In genomic region chr14:20673735-20674063, GRCm38 (mm10) we compare ENCODE assay signal across 8 mouse cellular contexts. TPM values are rescaled to one million over a fixed set of nuclear protein-coding genes. Genes with fewer than 3 reads are reported as not detected.
DNase-seq lines count a peak whose midpoint lies in the region; ATAC-seq and TF ChIP-seq lines count a peak whose summit lies in the region.

No protein-coding gene starts in this region.

- no peak for TF ChIP-seq POLR2A in bone marrow macrophage, adult 2 months (IDR thresholded peaks at IDR 0.05; ENCODE audit: borderline replicate concordance, low read depth, low read length)

- peak overlapping the region; percentile 48 for H3K9ac ChIP-seq in lung, embryonic 14.5 days
- H3K9ac ChIP-seq in liver, postnatal 0 days (replicated peaks), result peak overlapping the region; percentile 35; the same call in 1 of the 2 replicates
- no peak overlapping the region for H3K9ac ChIP-seq in stomach, embryonic 15.5 days

- no peak for TF ChIP-seq CTCF in lung, embryonic 14.5 days (IDR thresholded peaks at IDR 0.05; ENCODE audit: low read depth)
- TF ChIP-seq CTCF in bone marrow macrophage, adult 2 months (IDR thresholded peaks at IDR 0.05; ENCODE audit: low read depth, low read length), result no peak
- no peak for TF ChIP-seq CTCF in liver, postnatal 0 days (IDR thresholded peaks at IDR 0.05; ENCODE audit: low read depth)

- no peaks in the 10 kb centered on the region for H3K9me3 ChIP-seq in lung, embryonic 14.5 days (ENCODE audit: low read depth, low read length)
- H3K9me3 ChIP-seq in liver, postnatal 0 days (ENCODE audit: low read length), result no peaks in the 10 kb centered on the region
- no peaks in the 10 kb centered on the region for H3K9me3 ChIP-seq in stomach, embryonic 15.5 days

- H3K4me2 ChIP-seq in lung, embryonic 14.5 days, result peak overlapping the region; percentile 68
- peak overlapping the region; percentile 70 for H3K4me2 ChIP-seq in liver, postnatal 0 days (ENCODE audit: low read depth, low read length)
- H3K4me2 ChIP-seq in stomach, embryonic 15.5 days, result peak overlapping the region; percentile 59

- DNase-seq in lung, embryonic 14.5 days, result no peak
- no peak for DNase-seq in lung, postnatal 10 days
- peak; percentile 69 for DNase-seq in kidney, adult 18-20 months
- peak; percentile 71 for DNase-seq in liver, postnatal 0 days
- DNase-seq in gastrocnemius, postnatal 25 days, result no peak

- peaks cover 33% of the 10 kb centered on the region for H3K36me3 ChIP-seq in lung, embryonic 14.5 days (ENCODE audit: insufficient read depth)
- H3K36me3 ChIP-seq in liver, postnatal 0 days (replicated peaks; ENCODE audit: insufficient read depth, low read length), result peaks cover 20% of the 10 kb centered on the region
- peaks cover 22% of the 10 kb centered on the region for H3K36me3 ChIP-seq in stomach, embryonic 15.5 days

- H3K4me3 ChIP-seq in lung, embryonic 14.5 days (ENCODE audit: low read depth, low read length), result peak overlapping the region; percentile 63
- peak overlapping the region; percentile 36 for H3K4me3 ChIP-seq in bone marrow macrophage, adult 2 months (ENCODE audit: insufficient read depth, low read length)
- H3K4me3 ChIP-seq in liver, postnatal 0 days (ENCODE audit: low read depth, low read length), result peak overlapping the region; percentile 94
- H3K4me3 ChIP-seq in stomach, embryonic 15.5 days (replicated peaks), result peak overlapping the region; percentile 77

- H3K27me3 ChIP-seq in lung, embryonic 14.5 days (ENCODE audit: insufficient read depth, low read length), result no peaks in the 10 kb centered on the region
- H3K27me3 ChIP-seq in liver, postnatal 0 days (ENCODE audit: insufficient read depth, low read length), result no peaks in the 10 kb centered on the region
- H3K27me3 ChIP-seq in stomach, embryonic 15.5 days (replicated peaks), result no peaks in the 10 kb centered on the region

- peak overlapping the region; percentile 88 for H3K27ac ChIP-seq in lung, embryonic 14.5 days (ENCODE audit: low read depth)
- peak overlapping the region; percentile 61 for H3K27ac ChIP-seq in bone marrow macrophage, adult 2 months (ENCODE audit: insufficient read depth, low read depth, low read length)
- H3K27ac ChIP-seq in liver, postnatal 0 days (ENCODE audit: low read depth), result peak overlapping the region; percentile 99
- H3K27ac ChIP-seq in stomach, embryonic 15.5 days, result peak overlapping the region; percentile 97

- peaks cover 8% of the 10 kb centered on the region; the same call in 1 of the 2 replicates for H3K4me1 ChIP-seq in lung, embryonic 14.5 days (ENCODE audit: insufficient read depth)
- peaks cover 4% of the 10 kb centered on the region; the same call in 1 of the 2 replicates for H3K4me1 ChIP-seq in bone marrow macrophage, adult 2 months (ENCODE audit: control insufficient read depth, insufficient read depth, low read length)
- peaks cover 14% of the 10 kb centered on the region for H3K4me1 ChIP-seq in liver, postnatal 0 days (ENCODE audit: insufficient read depth)
- 0 out of 2 replicates have a peak, but pooled peaks cover 5% of the 10 kb centered on the region for H3K4me1 ChIP-seq in stomach, embryonic 15.5 days

- ATAC-seq in lung, embryonic 14.5 days (ENCODE audit: insufficient read depth), result peak; percentile 57
- ATAC-seq in erythroid progenitor cell, adult 5-6 weeks (replicated peaks; ENCODE audit: low FRiP score, poor library complexity, severe bottlenecking), result peak; percentile 59
- peak; percentile 81 for ATAC-seq in liver, postnatal 0 days
- peak; percentile 41; the same call in 1 of the 2 replicates for ATAC-seq in stomach, embryonic 15.5 days (ENCODE audit: insufficient read depth, low FRiP score, low read depth)

- 8% methylated on average over 13 of the region's 13 CpGs for WGBS in lung, embryonic 14.5 days
- WGBS in liver, postnatal 0 days (ENCODE audit: insufficient replicate concordance), result 6% methylated on average over 13 of the region's 13 CpGs
- WGBS in stomach, embryonic 15.5 days, result 10% methylated on average over 13 of the region's 13 CpGs

- peak; percentile 63 for TF ChIP-seq EP300 in liver, postnatal 0 days (IDR thresholded peaks at IDR 0.05; ENCODE audit: low read depth)

RNA-seq across cellular contexts. Expression of gene Sec24c, which starts 0.4 kb away (rescaled TPM):
- polyA plus RNA-seq in lung, embryonic 14.5 days (2014; fragmentation: Nextera tagmentation; extraction: Ambion mirVana), result 96.0 and 100 TPM in 2 replicates
- polyA plus RNA-seq in bone marrow macrophage, adult 2 months (2012; ENCODE audit: insufficient read depth, insufficient read length, missing spikeins), result 64.1 and 73.0 TPM in 2 replicates
- total RNA-seq in erythroid progenitor cell, adult 5-6 weeks (2015; ENCODE audit: low replicate concordance), result 53.3 and 56.2 TPM in 2 replicates
- total RNA-seq in erythroid progenitor cell, adult 5-6 weeks (2017; ENCODE audit: low replicate concordance), result 34.0 and 80.6 TPM in 2 replicates
- 30.8 and 31.3 TPM in 2 replicates for polyA plus RNA-seq in liver, postnatal 0 days (2015; fragmentation: Nextera tagmentation; extraction: Ambion mirVana)
- 81.1 and 90.2 TPM in 2 replicates for polyA plus RNA-seq in stomach, embryonic 15.5 days (2015; fragmentation: Nextera tagmentation; extraction: Ambion mirVana)
- 10 to 100 TPM; 65.0 to 68.8 TPM for total RNA-seq in gastrocnemius, postnatal 25 days (2021)

RNA-seq across cellular contexts. Expression of gene Synpo2l, which starts 5.5 kb away (rescaled TPM):
- 0.75 and 2.8 TPM in 2 replicates for polyA plus RNA-seq in lung, embryonic 14.5 days (2014; fragmentation: Nextera tagmentation; extraction: Ambion mirVana)
- polyA plus RNA-seq in bone marrow macrophage, adult 2 months (2012; ENCODE audit: insufficient read depth, insufficient read length, missing spikeins), result not detected in 2 replicates
- not detected in 2 replicates for total RNA-seq in erythroid progenitor cell, adult 5-6 weeks (2015; ENCODE audit: low replicate concordance)
- not detected in 2 replicates for total RNA-seq in erythroid progenitor cell, adult 5-6 weeks (2017; ENCODE audit: low replicate concordance)
- 0.05 and 0.38 TPM in 2 replicates for polyA plus RNA-seq in liver, postnatal 0 days (2015; fragmentation: Nextera tagmentation; extraction: Ambion mirVana)
- polyA plus RNA-seq in stomach, embryonic 15.5 days (2015; fragmentation: Nextera tagmentation; extraction: Ambion mirVana), result 0.45 and 0.88 TPM in 2 replicates
- total RNA-seq in gastrocnemius, postnatal 25 days (2021), result 100 to 1,000 TPM; 135 to 192 TPM

RNA-seq across cellular contexts. Expression of gene Myoz1, which starts 17.4 kb away (rescaled TPM):
- 0.24 and 0.87 TPM in 2 replicates for polyA plus RNA-seq in lung, embryonic 14.5 days (2014; fragmentation: Nextera tagmentation; extraction: Ambion mirVana)
- 2.4 and 5.1 TPM in 2 replicates for polyA plus RNA-seq in bone marrow macrophage, adult 2 months (2012; ENCODE audit: insufficient read depth, insufficient read length, missing spikeins)
- total RNA-seq in erythroid progenitor cell, adult 5-6 weeks (2015; ENCODE audit: low replicate concordance), result not detected in 2 replicates
- not detected in 2 replicates for total RNA-seq in erythroid progenitor cell, adult 5-6 weeks (2017; ENCODE audit: low replicate concordance)
- polyA plus RNA-seq in liver, postnatal 0 days (2015; fragmentation: Nextera tagmentation; extraction: Ambion mirVana), result 0.41 and 8.8 TPM in 2 replicates
- polyA plus RNA-seq in stomach, embryonic 15.5 days (2015; fragmentation: Nextera tagmentation; extraction: Ambion mirVana), result 0.23 and 0.77 TPM in 2 replicates
- total RNA-seq in gastrocnemius, postnatal 25 days (2021), result 1,000 to 10,000 TPM; 2,514 to 2,966 TPM

RNA-seq across cellular contexts. Expression of gene Fut11, which starts 21.1 kb away (rescaled TPM):
- 29.2 and 30.2 TPM in 2 replicates for polyA plus RNA-seq in lung, embryonic 14.5 days (2014; fragmentation: Nextera tagmentation; extraction: Ambion mirVana)
- polyA plus RNA-seq in bone marrow macrophage, adult 2 months (2012; ENCODE audit: insufficient read depth, insufficient read length, missing spikeins), result 18.5 and 19.0 TPM in 2 replicates
- total RNA-seq in erythroid progenitor cell, adult 5-6 weeks (2015; ENCODE audit: low replicate concordance), result 5.9 and 10.1 TPM in 2 replicates
- 6.0 and 10.7 TPM in 2 replicates for total RNA-seq in erythroid progenitor cell, adult 5-6 weeks (2017; ENCODE audit: low replicate concordance)
- 4.4 and 5.1 TPM in 2 replicates for polyA plus RNA-seq in liver, postnatal 0 days (2015; fragmentation: Nextera tagmentation; extraction: Ambion mirVana)
- polyA plus RNA-seq in stomach, embryonic 15.5 days (2015; fragmentation: Nextera tagmentation; extraction: Ambion mirVana), result 27.1 and 28.5 TPM in 2 replicates
- total RNA-seq in gastrocnemius, postnatal 25 days (2021), result 1 to 10 TPM; 2.7 to 4.0 TPM

RNA-seq across cellular contexts. Expression of gene Chchd1, which starts 29.1 kb away (rescaled TPM):
- polyA plus RNA-seq in lung, embryonic 14.5 days (2014; fragmentation: Nextera tagmentation; extraction: Ambion mirVana), result 224 and 227 TPM in 2 replicates
- 70.7 and 91.5 TPM in 2 replicates for polyA plus RNA-seq in bone marrow macrophage, adult 2 months (2012; ENCODE audit: insufficient read depth, insufficient read length, missing spikeins)
- 61.6 and 64.1 TPM in 2 replicates for total RNA-seq in erythroid progenitor cell, adult 5-6 weeks (2015; ENCODE audit: low replicate concordance)
- total RNA-seq in erythroid progenitor cell, adult 5-6 weeks (2017; ENCODE audit: low replicate concordance), result 14.1 and 65.5 TPM in 2 replicates
- 88.5 and 91.7 TPM in 2 replicates for polyA plus RNA-seq in liver, postnatal 0 days (2015; fragmentation: Nextera tagmentation; extraction: Ambion mirVana)
- 192 and 202 TPM in 2 replicates for polyA plus RNA-seq in stomach, embryonic 15.5 days (2015; fragmentation: Nextera tagmentation; extraction: Ambion mirVana)
- 100 to 1,000 TPM; 110 to 119 TPM for total RNA-seq in gastrocnemius, postnatal 25 days (2021)

Comparison
In these comparisons a context has a peak if more than half of its experiments do, and no peak if none do; other contexts are left out.
1. DNase-seq: peak in kidney, adult 18-20 months (single experiment) and liver, postnatal 0 days (single experiment); none in lung, embryonic 14.5 days (single experiment), lung, postnatal 10 days (single experiment) and gastrocnemius, postnatal 25 days (single experiment).
2. H3K4me3 ChIP-seq: peak in every context shown above with its lines; median percentile 94 in liver, postnatal 0 days; 77 in stomach, embryonic 15.5 days; 63 in lung, embryonic 14.5 days; 36 in bone marrow macrophage, adult 2 months.
3. Peak in every context shown above with its lines, with median percentiles within 50 percentile points of each other: ATAC-seq, H3K27ac ChIP-seq and H3K4me2 ChIP-seq.